Mouse (Mus musculus): ENCODE data around the gene Acadm.
A peak's percentile ranks its signal among the peaks of the same experiment; 100 is the strongest.

The Acadm gene

GRCm38 (mm10) chr3:153940486-153940885, 3.9 kb downstream of the Acadm start:
- DNase-seq: no peak

DNA sequence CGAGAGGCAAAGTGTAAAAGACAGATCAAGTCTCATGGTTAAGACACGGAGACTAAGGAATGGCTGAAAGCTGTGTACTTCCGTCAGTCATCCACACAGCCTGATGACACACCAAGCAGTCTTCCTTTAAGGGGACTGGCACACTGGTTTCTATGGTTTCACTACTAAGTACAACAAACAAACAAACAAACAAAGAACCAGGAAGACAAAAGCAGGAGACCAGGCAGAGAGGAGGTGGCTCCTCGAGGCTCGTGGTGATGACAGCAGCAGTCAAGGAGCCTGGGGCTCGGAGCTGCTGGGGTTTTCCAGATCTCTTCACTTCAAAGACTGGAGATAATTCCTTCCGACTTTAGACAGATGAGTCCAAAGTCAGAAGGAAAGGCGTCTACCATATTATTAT, 4.4 kb downstream of the Acadm start:
- no peak for DNase-seq

- peak; percentile 76 for DNase-seq
Measured at GRCm38 (mm10) chr3:153937116-153937810, 7.2 kb downstream of the Acadm start.

DNA sequence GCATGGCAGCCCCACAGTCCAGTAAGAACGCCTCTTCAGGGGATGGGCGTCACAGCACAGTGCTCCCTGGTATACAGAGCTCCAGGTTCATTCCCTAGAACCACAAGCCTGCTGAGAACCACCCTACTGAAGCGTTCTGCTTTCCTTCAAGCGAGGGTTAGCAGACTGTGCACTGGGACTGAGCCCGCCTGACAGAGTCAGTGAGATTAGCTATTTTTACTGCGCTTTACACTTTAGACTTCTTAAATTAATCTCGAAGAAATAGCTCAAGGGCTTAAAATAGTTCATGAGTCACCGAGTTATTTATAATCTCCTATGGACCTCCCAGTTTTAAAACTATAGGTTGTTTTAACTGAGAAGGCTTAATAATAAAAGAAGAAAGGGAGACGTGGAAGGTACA, 8.6 kb downstream of the Acadm start:
- DNase-seq: peak; percentile 54

GRCm38 (mm10) chr3:153932461-153932860, 12.0 kb downstream of the Acadm start:
- DNase-seq: no peak

DNA sequence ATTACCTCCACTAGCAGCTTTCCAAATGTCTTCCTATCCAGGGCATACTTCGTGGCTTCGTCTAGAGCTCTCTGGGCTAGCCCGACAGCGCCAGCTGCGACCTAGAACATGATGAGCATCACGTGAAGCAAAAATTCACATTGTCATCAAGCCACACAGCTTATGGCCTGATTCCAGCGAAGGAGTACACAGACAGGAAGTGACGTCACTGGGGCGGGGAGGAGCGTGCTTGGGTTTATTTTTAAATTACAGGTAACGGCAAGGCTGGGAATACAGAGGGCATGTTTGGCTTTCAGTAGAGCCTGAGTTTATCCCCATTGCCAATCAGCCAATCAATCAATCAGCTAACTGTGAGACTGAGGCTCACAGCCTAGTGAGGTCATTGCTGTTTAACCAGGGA, 14.9 kb downstream of the Acadm start:
- DNase-seq: no peak

GRCm38 (mm10) chr3:153926333-153926732, 18.1 kb downstream of the Acadm start:
- no peak for DNase-seq

GRCm38 (mm10) chr3:153921147-153921910, 23.1 kb downstream of the Acadm start:
- no peak for DNase-seq

DNA sequence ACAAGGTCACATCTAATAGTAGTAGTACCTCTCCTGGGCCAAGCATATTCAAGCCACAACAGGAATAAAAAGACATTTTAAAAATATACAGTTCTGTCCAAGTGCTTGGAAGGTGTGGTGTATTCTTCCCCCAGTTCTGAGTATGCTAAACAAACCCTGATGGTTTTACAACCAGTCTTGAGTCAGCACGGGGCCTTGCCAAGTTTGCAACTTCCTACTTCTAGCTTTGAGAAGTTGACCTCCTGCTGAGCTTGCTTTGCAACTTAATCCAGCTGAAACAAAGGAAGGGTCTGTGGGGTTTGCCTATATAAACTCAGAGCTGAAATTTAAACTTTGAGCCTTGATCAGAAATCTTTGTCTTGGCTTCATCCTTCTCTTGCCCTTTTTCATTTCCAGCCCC, 27.2 kb downstream of the Acadm start:
- DNase-seq: no peak

DNA sequence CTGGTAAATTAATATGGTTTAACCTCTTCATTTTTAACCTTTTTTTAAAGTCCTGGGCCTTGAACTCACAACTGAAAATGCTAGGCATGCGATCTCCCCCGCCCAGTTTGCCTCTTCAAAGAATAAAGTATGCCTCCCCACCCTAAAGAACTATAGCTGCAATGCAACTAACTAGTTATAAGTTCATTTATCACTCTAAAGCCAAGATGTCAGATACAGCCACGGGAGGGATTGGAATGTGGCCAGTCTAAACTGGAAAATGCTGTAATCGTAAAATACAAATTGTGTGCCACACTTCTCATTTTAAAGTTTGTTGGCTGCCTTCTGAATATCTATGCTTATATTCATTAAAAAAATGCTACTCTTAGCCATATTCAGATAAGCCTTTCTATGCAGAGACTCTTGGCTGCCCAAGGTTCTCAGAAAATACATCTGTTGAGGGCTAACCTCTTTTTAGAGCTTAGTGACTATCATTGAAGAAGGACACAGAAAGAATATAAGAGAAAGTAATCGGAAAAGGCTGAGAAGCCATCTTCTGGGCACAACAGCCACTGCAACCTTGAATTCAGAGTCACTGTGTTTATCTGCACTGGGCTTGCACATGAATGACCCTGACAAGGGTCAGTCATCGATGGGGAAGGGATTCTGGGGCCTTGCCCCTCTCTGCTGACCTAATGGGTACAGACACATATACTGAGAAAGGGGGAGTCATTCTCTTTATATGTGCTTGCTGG, 30.8 kb downstream of the Acadm start:
- DNase-seq: no peak

DNA sequence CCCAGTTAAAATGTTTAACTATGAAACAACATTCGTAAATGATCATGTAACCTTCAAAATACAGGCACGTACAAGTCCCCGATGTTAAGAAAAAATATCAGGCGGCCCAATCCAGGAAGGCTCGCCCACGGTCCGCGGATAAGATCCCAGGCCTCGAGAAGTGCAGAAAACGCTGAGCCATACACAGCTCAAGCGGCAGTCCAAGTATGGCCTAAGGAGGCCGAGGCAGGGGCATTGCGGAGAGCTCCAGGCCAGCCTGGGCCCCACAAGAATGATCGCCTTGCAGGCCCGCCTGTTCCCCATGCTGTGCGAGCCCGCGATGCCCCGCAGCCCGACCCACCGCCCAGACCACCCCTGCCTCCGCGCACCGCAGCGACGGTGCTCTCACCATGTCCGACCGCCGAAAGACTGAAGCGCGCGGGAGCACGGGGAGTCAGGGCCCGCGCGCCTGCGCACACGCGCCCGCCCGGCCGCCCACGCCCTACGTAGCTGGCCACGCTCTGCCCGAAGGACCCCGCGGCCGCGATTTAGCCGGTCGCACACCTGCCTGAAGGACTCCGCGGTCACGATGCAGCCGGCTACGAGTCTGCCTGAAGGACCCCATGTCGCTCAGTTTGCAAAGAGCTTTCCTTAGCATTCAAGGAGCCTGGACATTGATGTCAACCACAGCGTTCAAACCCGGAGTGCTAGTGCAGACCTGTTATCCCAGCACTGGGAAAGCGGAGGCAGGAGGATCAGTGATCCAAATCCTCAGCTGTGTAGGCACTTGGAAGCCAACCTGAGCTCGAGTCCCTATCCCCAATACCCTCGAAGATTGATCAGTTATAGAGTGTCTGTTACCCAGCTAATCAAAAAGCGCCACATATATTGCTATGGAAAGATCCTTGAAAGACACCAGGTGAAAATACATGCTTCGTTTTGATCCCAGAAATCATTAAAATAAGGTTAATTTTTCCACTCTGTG, 31.6 kb downstream of the Acadm start, which contains the start of gene Rabggtb:
Gene Rabggtb (minus strand): TSS at position 464 of the 964 bp plus-strand sequence.
- peak; percentile 97 for DNase-seq

DNA sequence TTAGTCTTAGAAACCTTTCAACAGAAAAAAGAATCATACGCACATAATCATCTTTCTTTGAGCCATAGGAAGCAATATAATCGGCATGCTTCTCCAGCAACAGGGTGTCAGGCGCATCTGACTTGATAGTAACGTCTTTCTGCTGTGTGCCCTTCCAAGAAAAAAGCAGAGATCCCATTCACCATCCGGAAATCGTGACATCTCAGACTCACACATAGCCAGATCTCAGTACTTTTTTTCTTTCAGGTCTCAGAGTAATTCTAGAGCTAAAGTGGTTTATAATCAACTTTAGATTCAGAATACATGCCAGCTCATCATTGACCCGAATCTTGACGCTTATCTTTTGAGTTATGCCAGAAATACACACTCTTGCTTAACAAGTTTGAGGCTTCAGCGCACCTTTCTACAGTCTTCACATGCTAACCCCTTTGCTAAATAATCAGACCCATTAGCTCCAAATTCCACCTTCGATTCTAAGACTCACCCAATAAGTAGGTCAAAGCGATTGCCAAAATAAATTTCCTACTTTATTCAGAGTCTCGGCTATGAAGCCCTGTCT, 32.5 kb downstream of the Acadm start:
- DNase-seq: peak; percentile 50

DNA sequence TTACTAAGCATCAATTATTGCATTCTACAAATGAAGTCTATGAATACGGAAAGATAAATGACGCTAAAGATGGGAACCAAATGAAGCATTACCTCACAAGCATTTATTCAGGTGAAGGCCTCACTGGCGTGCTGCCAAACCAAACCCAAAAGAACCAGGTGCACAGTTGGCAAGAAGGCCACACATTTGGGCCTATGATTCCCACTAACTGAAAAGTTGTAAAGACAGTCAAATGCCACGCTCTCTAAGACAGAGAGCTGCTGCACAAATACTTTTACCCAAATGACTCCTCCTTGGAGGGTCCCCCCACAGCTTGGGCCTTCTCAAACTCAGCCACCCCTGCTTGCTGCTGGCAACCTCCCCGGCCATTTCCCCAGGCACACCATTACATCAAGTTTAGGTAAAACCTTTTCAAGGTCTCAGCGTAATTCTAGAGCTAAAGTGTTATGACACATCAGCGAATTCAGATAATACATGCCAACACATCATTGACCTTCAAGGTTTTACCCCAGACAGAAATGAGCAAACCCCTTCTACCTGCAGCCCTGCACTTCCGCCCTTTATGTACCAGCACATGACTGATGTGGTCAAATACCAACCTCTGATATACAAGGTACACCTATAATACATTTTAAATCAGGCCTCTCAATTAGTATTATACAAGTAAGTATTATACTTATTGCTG, 33.1 kb downstream of the Acadm start:
- DNase-seq: no peak

DNA sequence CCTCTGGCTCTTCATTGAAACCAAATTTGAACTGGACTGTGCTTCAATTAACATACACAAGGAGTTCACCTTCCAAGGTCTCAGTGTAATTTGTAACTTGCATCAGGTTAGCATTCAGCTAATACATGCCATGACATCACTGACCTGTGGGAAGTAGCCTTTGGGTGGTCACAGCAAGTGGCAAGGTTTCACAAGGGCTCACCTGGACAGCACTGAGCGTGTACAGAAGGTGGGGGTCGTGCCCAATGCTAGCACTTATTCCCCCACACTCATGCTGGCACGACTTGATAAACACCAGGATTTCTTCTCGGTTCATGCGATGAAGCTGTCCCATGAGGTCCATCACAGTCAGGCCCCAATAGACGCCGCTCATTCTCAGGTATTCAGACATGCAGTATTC, 33.9 kb downstream of the Acadm start:
- no peak for DNase-seq

GRCm38 (mm10) chr3:153908919-153909318, 35.5 kb downstream of the Acadm start:
- no peak for DNase-seq

- DNase-seq: no peak
Measured at GRCm38 (mm10) chr3:153906136-153906871, 38.1 kb downstream of the Acadm start, which contains the start of gene Msh4. Gene Msh4 (minus strand): TSS chr3:153906138.

DNA sequence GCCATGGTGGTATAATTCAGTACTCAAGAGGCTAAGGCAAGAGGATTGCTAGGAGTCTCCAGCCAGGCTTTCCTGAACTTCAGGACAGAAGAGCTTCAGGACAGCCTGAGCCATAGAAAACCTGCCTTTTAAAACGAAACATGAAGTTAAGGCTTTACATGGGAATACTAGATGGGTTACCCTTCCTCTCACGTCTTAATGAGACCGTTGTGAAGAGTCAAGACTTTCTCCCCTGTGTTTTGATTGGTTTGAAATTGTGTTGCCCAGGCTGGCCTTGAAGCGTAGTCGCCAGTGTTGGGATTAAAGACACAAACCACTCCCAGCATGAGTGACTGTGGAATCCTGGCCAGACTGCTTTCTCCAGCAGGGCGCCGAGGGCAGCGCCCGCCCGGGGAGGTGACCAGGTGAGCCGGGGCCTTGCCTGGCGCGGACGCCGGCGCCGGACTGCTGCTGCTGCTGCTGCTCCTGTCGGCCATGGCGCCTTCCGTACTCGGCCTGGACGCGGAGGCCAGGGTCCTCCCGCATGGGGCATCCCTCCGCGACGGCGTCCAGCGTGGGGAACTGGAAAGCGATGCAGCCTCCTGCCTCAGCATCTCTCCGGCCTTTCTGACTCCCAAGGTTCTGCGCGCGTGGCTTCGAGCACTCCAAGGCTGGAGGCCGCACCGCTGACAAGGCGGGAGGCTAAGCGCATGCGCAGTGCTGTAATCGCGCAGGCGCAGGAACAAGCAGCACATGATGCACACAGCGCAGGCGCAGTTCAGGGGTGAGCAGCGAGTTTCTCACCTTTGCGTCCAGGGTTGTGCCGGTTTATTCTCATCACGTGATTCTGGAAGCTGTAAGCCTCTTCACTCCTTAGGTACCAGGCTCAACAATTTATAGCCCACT, 38.9 kb downstream of the Acadm start:
- no peak for DNase-seq

DNA sequence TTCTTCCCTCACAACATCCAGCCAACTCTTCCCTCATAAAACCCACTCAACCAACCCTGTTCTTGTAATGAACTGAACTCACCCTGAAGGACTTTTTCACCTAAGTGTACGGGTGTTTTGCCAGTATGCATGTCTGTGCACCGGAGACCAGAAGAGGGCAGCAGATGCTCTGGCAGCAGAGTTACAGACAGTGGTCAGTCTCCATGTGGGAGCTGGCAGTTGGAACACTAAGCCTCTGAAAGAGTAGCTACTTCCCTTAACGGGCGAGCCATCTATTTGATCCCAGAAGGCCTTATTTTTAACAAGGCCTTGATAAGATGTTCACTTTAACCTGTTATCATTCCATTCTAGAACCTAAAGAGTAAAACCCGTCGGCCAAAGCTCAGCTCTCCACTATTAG, 39.8 kb downstream of the Acadm start:
- peak; percentile 79 for DNase-seq

DNA sequence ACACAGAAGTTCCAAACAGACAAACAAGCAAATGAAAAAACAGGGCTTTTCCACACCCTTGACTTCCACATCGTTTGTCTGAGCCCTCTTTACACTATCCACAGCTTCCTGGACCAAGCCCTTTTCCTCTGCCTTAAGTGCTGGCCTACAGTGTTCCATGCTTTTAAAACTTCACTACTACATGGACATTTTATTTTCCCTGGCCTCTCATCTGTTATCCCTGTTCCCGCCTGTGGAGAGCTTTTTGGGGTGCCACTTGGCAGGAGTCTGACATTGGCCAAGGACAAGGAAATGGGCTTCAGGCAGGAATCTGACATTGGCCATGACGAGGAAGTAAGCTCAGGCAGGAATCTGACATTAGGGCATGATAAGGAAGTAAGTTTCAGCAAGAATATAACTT, 41.8 kb downstream of the Acadm start:
- no peak for DNase-seq

DNA sequence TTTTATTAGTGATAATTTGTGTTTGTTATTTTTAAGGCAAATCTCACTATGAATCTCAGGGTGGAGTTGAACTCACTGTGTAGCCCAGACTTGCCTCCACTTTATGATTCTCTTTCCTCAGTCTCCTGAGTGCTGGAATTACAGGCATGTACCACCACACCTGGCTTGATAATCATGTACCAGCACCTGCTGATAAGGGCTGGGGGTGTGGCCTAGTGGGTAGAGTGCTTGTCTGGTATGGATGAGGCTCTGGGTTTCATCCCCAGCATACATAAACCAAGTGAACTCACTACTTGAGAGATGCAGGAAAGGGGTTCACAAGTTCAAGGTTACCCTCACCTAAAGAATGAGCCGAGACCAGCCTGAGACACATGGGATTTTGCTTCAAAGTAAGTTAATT, 42.5 kb downstream of the Acadm start:
- DNase-seq: no peak
